Mouse (Mus musculus) bone marrow macrophage, adult 2 months (primary cell): Measurements from ENCODE around the gene Erp27. TPM values are rescaled to one million over a fixed set of nuclear protein-coding genes. Genes with fewer than 3 reads are reported as not detected.

ENCODE experiments used
- H3K27ac ChIP-seq: 2 replicates; pipeline ENCODE4 v1.5.1; 2012; ENCODE audit warnings: low read depth, low read length; ENCODE audit not compliant: insufficient read depth
- H3K4me1 ChIP-seq: 2 replicates; pipeline ENCODE4 v1.6.1; 2012; ENCODE audit warnings: low read length; ENCODE audit not compliant: control insufficient read depth, insufficient read depth
- H3K4me3 ChIP-seq: 2 replicates; pipeline ENCODE4 v1.5.1; 2012; ENCODE audit warnings: mild to moderate bottlenecking, low read length, moderate library complexity; ENCODE audit not compliant: insufficient read depth
- CTCF ChIP-seq: IDR thresholded peaks from 2 replicates; pipeline ENCODE4 v1.5.1; 2012; ENCODE audit warnings: low read depth, mild to moderate bottlenecking, low read length, moderate library complexity
- POLR2A ChIP-seq: IDR thresholded peaks from 2 replicates; pipeline ENCODE4 v1.6.1; 2012; ENCODE audit warnings: mild to moderate bottlenecking, low read depth, low read length, borderline replicate concordance
- polyA plus RNA-seq: library from polyadenylated mRNA; stranded (reverse); fragments of >200 nt; gene quantifications from 2 replicates; pipeline ENCODE4 v1.2.4, GENCODE M21; 2012; ENCODE audit not compliant: missing spikeins, insufficient read depth, insufficient read length

Erp27 gene
- polyA plus RNA-seq, 1 experiment = not detected

DNA sequence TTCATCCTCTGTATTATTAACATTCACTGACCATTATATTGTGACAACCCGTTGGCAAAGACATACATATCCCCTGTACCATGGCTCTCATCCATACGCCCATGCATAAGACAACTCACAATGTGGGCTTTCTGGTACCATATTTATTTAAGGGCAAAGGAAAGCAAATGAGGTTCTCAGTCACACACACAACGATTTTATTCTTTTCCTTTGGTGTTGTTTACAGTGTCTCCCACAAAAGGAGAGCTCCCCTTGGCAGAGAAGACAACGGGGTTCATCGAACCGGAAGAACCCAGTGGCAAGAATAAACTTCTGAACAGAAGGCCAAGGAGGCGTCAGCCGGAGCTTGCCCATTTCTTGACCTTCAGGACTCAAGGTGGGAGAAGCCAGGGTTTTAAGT, 1.6 kb upstream of the Erp27 start, which contains the start of gene Pde6h:
Gene Pde6h (plus strand): TSS at position 301 of the 400 bp plus-strand sequence.
- TF ChIP-seq CTCF (no peak), POLR2A (no peak)
- Histone ChIP-seq H3K27ac (no peak within 1 kb of the TSS), H3K4me3 (no peak within 1 kb of the TSS), H3K4me1 (peaks cover 5% of the 10 kb centered on the region)

DNA sequence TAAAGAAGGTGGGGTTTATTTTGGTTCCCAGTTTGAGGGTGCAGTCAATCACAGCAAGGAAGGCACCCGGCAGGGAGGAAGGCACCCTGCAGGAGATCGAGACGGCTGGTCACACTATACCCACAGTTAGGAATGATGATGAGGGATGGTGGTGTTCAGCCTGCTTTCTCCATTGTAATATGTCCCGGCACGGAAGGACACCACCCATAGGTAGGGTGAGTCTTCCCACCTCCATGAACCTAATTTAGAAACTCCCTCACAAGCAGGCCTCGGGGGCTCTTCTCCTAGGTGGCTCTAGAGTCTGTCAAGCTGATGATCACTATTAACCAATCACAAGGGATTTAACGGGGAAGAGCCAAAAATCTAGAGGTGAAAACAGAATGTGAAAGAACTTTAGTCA, 891 bp upstream of the Erp27 start:
- Histone ChIP-seq H3K4me1 (peaks cover 5% of the 10 kb centered on the region), H3K27ac (no peak overlapping the region), H3K4me3 (no peak overlapping the region)
- TF ChIP-seq CTCF (no peak), POLR2A (no peak)

DNA sequence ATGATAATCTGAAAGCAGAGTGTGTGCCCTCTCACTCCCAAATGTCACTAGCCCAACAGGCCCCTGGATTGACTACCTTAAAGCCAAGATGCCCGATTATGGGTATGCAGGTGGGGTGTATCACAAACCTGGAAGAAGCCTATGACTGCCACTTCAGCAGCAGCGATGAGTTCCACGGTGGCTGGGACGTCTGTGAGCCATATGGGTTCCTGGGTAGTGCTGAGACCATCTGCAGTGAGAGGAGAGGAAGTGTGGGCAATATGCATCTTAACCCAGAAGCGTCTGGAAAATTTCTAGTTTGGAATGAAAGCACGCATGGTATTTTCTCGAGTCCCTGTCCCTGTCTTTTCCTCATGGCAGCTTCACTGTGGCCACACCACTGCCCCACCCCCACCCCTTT, 379 bp downstream of the Erp27 start:
- Histone ChIP-seq H3K4me3 (no peak overlapping the region), H3K4me1 (peaks cover 5% of the 10 kb centered on the region), H3K27ac (no peak overlapping the region)
- TF ChIP-seq CTCF = no peak
- TF ChIP-seq POLR2A = no peak

- Histone ChIP-seq H3K4me1 (no peaks in the 10 kb centered on the region), H3K27ac (no peak overlapping the region), H3K4me3 (no peak overlapping the region)
- TF ChIP-seq POLR2A (no peak), CTCF (peak; percentile 46)
Observed at GRCm38 (mm10) chr6:136920320-136921257, 1.4 kb downstream of the Erp27 start.

DNA sequence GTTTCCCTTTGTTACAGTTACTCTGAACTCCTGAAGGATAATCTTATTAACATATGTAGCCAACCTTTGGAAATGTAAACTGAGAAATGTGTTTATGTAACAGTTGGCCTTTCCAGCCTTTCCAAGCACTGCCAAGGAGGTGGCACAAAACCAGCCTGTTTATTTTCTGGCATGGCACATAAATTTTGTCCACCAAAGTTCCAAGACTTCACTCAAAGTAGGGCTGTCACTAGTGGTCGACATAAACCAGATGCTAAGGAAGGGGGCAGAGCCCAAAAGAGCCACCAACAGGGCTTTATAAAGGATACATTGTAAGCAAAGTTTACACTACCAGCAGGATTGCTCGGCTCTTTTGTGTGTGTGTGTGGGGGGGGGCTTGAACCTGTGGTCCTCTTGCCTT, 4.1 kb downstream of the Erp27 start:
- Histone ChIP-seq H3K27ac (no peak overlapping the region), H3K4me1 (peaks cover 4% of the 10 kb centered on the region), H3K4me3 (no peak overlapping the region)
- TF ChIP-seq POLR2A (no peak), CTCF (no peak)

GRCm38 (mm10) chr6:136915721-136916395, 6.1 kb downstream of the Erp27 start:
- Histone ChIP-seq H3K27ac (no peak overlapping the region), H3K4me3 (no peak overlapping the region), H3K4me1 (peaks cover 4% of the 10 kb centered on the region)
- TF ChIP-seq CTCF (no peak), POLR2A (no peak)

DNA sequence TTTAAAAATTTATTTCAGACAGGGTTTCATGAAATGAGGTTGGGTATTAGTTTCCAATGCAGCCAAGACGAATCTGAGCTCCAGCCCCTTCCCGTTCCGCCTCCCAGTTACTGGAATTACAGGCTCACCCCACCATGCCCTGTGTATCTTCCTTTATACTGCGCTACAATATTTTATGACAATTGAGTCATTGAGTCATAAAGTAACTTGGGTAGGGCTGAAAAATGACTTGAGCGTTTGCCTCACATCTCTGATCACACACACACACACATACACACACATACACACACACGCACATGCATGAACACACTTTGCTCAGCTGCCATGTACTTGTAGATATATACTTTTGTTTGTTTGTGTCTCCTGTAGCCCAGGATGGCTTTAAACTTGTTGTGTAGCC, 7.7 kb downstream of the Erp27 start:
- no peak for TF ChIP-seq CTCF
- no peak for TF ChIP-seq POLR2A
- H3K27ac ChIP-seq = no peak overlapping the region
- peaks cover 4% of the 10 kb centered on the region for H3K4me1 ChIP-seq
- no peak overlapping the region for H3K4me3 ChIP-seq

- H3K4me3 ChIP-seq = no peak overlapping the region
- TF ChIP-seq CTCF (no peak), POLR2A (no peak)
- H3K27ac ChIP-seq = no peak overlapping the region
- H3K4me1 ChIP-seq = peaks cover 4% of the 10 kb centered on the region
Observed at GRCm38 (mm10) chr6:136913384-136914126, 8.4 kb downstream of the Erp27 start.

- H3K4me3 ChIP-seq = no peak overlapping the region
- no peak for TF ChIP-seq POLR2A
- TF ChIP-seq CTCF = no peak
- peaks cover 4% of the 10 kb centered on the region for H3K4me1 ChIP-seq
- no peak overlapping the region for H3K27ac ChIP-seq
Observed at GRCm38 (mm10) chr6:136912751-136913265, 9.2 kb downstream of the Erp27 start.
